Mouse (Mus musculus): Measurements from ENCODE around the gene Zbtb20. TPM values are rescaled to one million over a fixed set of nuclear protein-coding genes. Genes with fewer than 3 reads are reported as not detected.

Zbtb20 gene
- total and polyA plus RNA-seq, 3 experiments = 52.1 to 128 (median 113) TPM

DNA sequence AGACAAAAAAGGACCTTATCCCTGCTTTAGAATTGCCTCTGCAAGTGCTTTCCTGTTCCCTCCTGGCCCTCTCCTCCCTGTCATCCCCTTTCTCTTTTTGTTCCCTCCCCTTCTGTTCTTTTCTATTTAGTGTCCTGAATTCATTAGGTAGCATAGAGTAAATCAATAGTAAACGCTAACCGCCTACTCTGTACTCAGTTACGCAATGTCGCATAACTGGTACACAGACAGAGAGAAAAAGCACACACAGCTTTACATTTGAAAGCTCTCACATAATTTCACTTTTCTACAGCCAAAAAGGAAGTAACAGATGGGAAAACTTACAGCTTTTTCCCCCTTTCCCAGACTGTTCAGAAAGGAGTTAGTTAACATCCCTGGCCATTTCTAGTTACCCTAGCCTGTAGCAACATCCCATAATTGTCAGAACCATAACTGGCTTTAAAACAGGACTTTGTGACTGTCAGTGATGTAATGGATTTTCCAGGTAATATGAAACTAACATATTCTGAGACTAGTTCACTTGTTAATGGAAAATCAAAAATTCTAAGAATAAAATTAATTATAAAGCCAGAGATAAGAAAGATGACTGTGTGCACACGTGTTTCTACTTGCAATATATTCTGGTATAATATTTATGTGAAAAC lies 422.4 kb downstream of the Zbtb20 start:
- DNase-seq = no peak

DNA sequence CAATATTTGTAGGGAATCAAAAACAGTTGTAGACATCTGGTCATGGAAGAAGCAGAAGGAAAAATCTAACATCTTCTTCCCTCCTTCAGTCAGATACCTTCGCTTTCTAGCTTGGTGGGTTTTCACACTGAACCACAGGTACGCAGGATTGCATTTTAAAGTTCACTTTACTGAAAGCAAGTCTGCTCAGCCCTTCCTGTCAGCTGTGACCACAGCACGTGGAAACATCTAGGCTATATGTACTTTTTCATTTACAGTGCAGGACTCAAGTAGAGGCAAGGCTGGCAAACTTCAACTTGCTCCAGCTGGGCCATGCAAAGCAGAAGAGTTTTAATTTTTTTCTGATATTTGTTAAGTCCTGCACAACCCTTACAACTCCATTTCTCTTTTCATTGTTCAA lies 424.7 kb downstream of the Zbtb20 start:
- DNase-seq = no peak

DNA sequence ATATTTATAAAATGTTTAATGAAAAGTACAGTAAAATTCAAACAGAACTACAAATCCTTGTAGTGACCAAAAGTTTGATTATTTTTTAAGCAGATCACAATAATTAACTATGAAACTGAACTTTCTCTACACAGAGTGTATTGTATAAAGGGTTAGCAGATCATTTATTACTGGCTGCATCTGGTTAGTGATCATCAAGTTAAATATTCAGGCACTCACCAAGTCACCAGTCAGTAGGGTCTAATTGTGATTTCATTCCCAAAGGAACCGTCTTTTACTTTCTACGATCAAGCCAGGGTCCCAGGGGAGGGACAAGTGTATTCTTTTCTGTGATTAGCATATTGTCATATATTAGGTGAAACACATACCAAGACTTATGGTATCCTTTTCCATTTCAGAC lies 426.5 kb downstream of the Zbtb20 start:
- DNase-seq = no peak

DNA sequence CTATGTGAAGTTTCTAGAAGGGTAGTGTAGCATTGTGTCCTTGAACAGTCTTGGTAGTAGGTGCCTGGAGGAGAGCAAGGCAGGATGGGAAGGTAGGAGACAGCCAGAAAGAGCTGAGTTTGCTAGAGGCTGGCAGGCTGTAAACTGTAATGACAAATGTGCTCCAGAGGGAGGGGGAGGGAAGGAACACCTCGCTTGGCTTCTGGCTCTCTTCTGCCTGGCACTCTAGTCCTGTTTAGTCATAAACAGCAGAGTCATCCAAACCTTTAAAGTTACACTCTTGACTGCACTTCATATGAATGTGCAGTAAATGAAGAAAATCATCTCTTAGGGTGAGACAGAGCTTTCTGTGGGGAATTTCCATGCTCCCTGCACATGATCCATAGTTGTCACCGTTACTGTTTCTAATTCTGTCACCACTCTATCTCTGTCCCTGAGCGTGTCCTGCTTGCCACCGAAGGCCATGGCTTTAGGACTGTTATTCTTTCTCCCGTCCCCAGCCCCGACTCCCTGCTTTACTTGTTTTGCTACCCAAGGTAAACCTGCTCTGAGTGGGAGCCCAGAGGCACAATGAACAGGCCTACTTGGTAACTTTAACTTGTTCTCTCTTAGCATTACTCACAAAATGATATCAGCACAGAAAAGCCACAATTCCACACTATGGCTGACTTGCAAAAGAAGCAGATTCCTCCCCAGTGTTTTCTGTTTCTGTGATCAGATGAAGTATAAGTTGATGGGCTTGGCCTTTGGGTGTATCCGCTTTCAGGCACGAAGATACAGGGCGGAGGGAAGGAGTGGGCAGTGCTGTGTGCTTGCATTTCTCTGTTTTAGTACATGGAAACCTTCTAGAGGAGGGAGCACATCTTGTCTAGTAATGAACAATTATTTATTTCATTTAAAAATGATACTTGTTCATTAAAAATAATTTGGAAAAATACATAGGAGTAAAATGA lies 427.8 kb downstream of the Zbtb20 start:
- DNase-seq = peak; percentile 88

- DNase-seq = no peak
Observed at GRCm38 (mm10) chr16:43309968-43310431, 434.3 kb downstream of the Zbtb20 start.

DNA sequence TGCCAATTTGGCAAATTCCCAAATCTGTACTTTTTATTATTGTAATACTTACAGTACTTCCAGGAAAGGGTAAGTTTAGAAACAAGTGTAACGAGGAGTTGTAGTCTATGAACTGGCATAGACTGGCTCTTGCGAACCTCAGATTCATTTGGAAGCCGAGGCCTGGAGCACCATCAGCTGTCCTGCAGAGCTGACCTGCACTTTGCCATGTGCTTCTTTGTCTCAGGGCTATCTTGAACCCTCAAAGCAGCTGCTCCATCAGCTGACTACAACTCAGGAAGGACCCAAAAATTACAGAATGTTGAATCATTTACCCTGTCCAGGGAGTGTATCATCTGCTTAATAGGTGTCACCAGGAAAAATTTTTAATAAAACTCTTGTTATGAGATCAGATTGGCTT lies 448.3 kb downstream of the Zbtb20 start:
- DNase-seq = no peak

DNA sequence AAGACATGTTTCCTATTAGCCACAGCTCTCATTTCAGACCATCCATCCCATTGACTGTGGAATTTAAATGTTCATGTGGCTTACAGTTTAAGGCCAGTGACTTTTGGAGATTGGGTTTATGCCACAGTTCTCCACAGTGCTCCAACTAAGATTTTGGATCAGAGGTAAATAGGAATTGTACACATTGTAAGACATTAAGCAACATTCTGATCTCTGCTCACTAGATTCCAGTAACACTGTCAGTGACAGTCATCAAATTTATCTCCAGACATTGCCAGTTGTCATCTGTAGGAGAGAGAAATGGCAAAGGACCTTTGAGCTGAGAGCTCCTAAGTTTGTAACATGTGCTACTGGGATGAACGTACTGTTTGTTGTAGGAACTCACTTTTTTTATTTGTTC lies 452.5 kb downstream of the Zbtb20 start:
- no peak for DNase-seq

- no peak for DNase-seq
Observed at GRCm38 (mm10) chr16:43330206-43330605, 454.5 kb downstream of the Zbtb20 start.

- DNase-seq = no peak
Observed at GRCm38 (mm10) chr16:43331440-43331839, 455.8 kb downstream of the Zbtb20 start.

- no peak for DNase-seq
Observed at GRCm38 (mm10) chr16:43332734-43333133, 457.1 kb downstream of the Zbtb20 start.

DNA sequence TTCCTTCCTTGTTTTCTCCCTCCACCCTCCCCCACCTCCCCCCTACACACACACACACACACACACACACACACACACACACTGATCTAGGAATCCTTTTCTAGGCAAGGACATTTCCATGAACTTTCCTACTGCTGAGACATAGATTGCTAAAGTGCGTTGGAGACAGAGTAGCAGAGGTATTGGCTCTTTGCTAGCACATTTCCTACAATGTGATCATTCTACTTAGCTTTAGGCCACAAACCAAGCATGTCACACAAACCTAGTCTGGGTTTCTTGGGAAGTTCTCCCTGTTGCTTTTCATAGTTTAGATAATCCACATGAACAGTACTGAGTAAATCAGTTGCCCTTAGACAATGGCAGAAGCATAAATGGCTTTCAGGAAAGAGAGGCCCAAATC lies 457.6 kb downstream of the Zbtb20 start:
- no peak for DNase-seq

GRCm38 (mm10) chr16:43334411-43335150 lies 458.9 kb downstream of the Zbtb20 start:
- peak; percentile 47 for DNase-seq

DNA sequence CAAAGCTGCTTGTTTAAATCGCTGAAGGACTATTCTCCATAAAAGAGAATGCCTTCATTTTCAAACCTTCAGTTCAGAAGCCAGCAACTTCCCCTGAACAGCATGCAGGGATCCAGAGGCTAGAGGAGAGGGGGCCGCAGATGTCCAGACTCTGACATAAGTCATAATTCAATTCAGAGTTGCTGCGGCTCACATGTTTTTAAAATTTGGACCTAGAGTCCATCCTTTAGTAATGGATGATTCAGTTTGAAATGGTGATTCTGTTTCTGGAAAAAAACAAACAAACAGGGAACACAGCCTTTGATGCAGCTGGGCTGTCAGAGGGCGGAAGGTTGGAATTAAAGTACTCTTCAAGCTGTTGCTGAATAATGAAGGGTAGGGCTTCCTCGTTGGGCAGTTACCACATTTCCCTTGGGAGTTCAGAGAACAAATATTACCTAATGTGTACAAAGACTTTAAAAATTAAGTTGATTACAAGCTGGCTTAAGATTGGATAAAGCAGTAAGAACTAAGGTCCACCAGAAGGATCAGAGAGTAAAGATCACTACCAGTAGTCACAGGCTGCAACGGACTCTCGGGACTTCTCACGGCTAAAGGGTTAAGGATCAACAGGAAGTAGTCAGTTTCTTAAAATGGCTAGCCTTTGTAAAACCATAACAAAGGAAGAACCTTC lies 459.6 kb downstream of the Zbtb20 start:
- peak; percentile 39 for DNase-seq

GRCm38 (mm10) chr16:43335824-43336215 lies 460.1 kb downstream of the Zbtb20 start:
- DNase-seq = no peak

DNA sequence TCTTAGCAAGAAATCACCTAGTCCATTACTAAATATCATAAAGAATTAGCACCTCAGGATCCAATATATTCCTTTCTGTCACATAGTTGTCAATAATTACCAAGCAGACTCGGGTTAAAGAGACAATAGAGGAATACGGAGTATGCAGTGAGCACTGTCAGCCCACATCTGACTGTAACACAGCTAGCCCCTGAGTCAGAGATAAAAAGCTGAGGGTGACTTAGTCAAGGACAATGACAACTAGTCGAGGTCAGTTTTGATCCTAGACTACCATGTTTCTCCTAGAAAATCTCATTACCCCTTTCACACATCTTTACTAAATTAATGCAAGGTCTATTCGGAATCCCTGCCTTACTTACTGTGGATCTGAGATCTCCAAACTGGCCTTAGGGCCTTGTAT lies 465.0 kb downstream of the Zbtb20 start:
- peak; percentile 18 for DNase-seq

GRCm38 (mm10) chr16:43341916-43342455 lies 466.3 kb downstream of the Zbtb20 start:
- DNase-seq = no peak

GRCm38 (mm10) chr16:43346094-43346493 lies 470.4 kb downstream of the Zbtb20 start:
- DNase-seq = no peak

DNA sequence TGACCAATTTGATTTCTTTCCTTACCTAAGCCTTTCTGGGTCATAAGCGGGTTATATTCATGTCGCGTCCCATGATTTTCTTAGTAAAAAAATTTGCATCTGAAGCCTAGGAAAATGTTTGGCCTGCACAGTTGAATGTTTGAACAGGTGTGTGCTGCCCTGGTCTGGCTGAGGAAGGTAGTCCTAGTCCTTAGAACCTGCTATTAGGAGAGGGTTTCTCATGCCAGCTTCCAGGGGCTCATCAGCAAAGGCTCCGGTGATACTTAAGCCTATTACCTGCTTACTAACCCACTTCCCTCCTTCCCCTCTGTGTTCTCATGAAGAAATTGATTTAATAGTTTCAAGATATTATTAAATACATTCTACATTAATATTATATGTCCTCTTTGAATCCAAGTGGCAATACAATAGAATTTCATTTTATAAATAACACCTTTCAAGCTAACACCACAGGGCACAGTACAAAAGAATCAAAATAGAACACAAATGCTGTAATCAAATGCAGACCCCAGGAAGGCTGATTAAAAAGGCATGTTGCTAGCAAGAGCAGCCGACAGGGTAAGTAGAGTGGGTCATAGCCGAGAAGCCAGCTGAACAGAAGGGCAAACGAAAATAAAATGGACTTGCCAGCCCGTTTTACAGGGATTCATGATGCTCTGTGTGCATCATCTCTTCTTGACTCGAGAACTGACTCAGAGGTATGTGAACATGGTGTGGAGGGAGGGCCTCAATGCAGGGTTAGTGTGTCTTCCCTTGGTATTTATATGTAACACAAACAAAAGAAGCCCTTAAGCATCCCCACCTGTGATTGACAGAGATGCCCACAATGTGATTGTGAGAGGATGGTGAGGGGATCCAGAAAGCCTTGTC lies 480.3 kb downstream of the Zbtb20 start:
- no peak for DNase-seq

DNA sequence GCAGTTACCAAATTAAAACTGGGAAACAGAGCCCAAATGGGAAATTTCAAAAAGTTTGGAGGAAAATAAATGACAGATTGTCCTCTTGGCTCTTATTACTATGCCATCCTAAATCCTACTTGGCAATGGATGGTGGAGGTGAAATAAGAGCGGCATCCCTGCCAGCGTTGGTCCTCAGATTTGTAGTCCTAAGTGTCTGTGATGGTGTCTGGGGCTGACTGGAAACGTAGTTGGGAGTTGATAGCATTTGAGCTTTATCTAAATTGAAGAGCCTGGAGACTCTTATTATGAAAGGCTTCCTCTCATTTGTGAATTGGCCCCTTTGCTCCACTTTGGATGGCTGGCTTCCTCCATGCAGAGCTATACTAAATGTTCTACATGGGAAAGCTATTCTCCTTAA lies 483.9 kb downstream of the Zbtb20 start:
- DNase-seq = no peak

DNA sequence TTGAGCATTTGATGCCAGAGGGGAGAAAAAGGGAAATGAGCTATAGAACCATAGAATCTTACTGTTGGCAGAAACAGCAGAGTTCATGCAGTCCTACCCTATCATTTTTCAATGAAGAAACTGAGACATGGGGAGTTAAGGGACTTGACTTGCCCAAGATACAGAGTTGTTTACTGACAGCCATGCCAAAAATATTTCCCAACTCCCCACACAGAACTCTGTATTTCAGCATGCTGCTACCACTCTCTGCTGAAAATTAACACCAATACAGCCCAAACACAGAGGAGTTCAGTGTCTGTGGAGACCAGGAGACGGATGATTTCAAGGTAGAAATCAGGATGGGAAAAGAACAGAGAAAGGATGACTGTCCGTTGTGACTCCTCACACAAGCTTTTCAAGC lies 484.4 kb downstream of the Zbtb20 start:
- no peak for DNase-seq

Data from adrenal gland, adult 2 months (tissue).